In genomic region chr14:118880696-118881095, GRCm38 (mm10) we compare ENCODE assay signal across 25 mouse cellular contexts.
"Had no signal": no experiment of that assay in that cellular context is flagged by ENCODE, and none has a peak within 500 bp of the region (broad histone marks: within the 10 kb centered on the region; RNA-seq: fewer than 3 reads in every experiment).

No protein-coding gene starts in this region.

- H3K9me3 ChIP-seq: heart, embryonic 12.5 days; hindbrain, embryonic 13.5 days; hindbrain, embryonic 15.5 days; kidney, embryonic 15.5 days; limb, embryonic 13.5 days; limb, embryonic 15.5 days had no signal

- H3K27me3 ChIP-seq: heart, embryonic 12.5 days; hindbrain, embryonic 13.5 days; hindbrain, embryonic 15.5 days; kidney, embryonic 15.5 days; limb, embryonic 13.5 days; limb, embryonic 15.5 days; liver, embryonic 12.5 days had no signal

- H3K4me1 ChIP-seq: hindbrain, embryonic 13.5 days; hindbrain, embryonic 15.5 days; limb, embryonic 15.5 days had no signal

- H3K27ac ChIP-seq: gastrocnemius, adult 2 months; heart, adult 2 months; hindbrain, embryonic 13.5 days; hindbrain, embryonic 15.5 days; hindbrain, postnatal 0 days; kidney, embryonic 15.5 days; kidney, postnatal 0 days; limb, embryonic 13.5 days; limb, embryonic 15.5 days; liver, embryonic 12.5 days; liver, embryonic 14.5 days had no signal

- DNase-seq: gastrocnemius, adult 2 months; gastrocnemius, postnatal 14 days; gastrocnemius, postnatal 36 days; heart, adult 11 months; heart, adult 2 months; heart, postnatal 14 days; heart, postnatal 36 days; kidney, adult 11 months; kidney, adult 2 months; kidney, adult 9 months; kidney, postnatal 14 days; kidney, postnatal 36 days; layer of hippocampus, adult 9-11 months; layer of hippocampus, postnatal 36 days; left cerebral cortex, postnatal 4 days had no signal

- H3K4me3 ChIP-seq: gastrocnemius, adult 2 months; heart, adult 2 months; heart, embryonic 12.5 days; hindbrain, embryonic 13.5 days; hindbrain, embryonic 15.5 days; kidney, embryonic 15.5 days; limb, embryonic 13.5 days; limb, embryonic 15.5 days; liver, embryonic 12.5 days had no signal
